Mouse (Mus musculus) spleen, postnatal 4 days (tissue): ENCODE measurements at regions not wholly inside any gene's neighbourhood (a gene's known extent, or its start where the extent isn't known, plus 50 kb on each side); places are given as distances from the start of the nearest gene placed in this dataset.
A peak's percentile ranks its signal among the peaks of the same experiment; 100 is the strongest.

Source experiments
- DNase-seq, 2 experiments: peaks; one replicate each; pipeline ENCODE4 v3.0.0; 2022; ENCODE audit warnings: low spot score in 2 of 2

GRCm38 (mm10) chr5:149338016-149338696, 73.4 kb upstream of the Medag start:
- DNase-seq = no peak

GRCm38 (mm10) chr5:149338697-149339078, 72.9 kb upstream of the Medag start:
- DNase-seq = no peak

- no peak for DNase-seq
These were observed 71.2 kb upstream of the Medag start for GRCm38 (mm10) chr5:149340361-149340760.

GRCm38 (mm10) chr5:149341461-149341860, 70.1 kb upstream of the Medag start:
- DNase-seq = no peak

- DNase-seq = no peak
These were observed 67.7 kb upstream of the Medag start for GRCm38 (mm10) chr5:149343610-149344527.

- no peak for DNase-seq
These were observed 67.1 kb upstream of the Medag start for GRCm38 (mm10) chr5:149344528-149344855.

- DNase-seq = no peak
These were observed 66.4 kb upstream of the Medag start for GRCm38 (mm10) chr5:149345161-149345560.

GRCm38 (mm10) chr5:149349685-149350084, 61.9 kb upstream of the Medag start:
- no peak for DNase-seq

GRCm38 (mm10) chr5:149353039-149353655, 58.4 kb upstream of the Medag start:
- DNase-seq = peak; percentile 47 to 72

- no peak for DNase-seq
These were observed 57.0 kb upstream of the Medag start for GRCm38 (mm10) chr5:149354448-149355115.

- DNase-seq = no peak
These were observed 56.4 kb upstream of the Medag start for GRCm38 (mm10) chr5:149355131-149355530.

GRCm38 (mm10) chr5:149356970-149357369, 54.6 kb upstream of the Medag start:
- DNase-seq = no peak
